Mouse (Mus musculus) cerebellum, adult 11 months (tissue): ENCODE measurements at regions not wholly inside any gene's neighbourhood (a gene's known extent, or its start where the extent isn't known, plus 50 kb on each side); places are given as distances from the start of the nearest gene placed in this dataset.

Source experiments
- DNase-seq: peaks from one replicate; pipeline ENCODE4 v3.0.0; 2022

DNA sequence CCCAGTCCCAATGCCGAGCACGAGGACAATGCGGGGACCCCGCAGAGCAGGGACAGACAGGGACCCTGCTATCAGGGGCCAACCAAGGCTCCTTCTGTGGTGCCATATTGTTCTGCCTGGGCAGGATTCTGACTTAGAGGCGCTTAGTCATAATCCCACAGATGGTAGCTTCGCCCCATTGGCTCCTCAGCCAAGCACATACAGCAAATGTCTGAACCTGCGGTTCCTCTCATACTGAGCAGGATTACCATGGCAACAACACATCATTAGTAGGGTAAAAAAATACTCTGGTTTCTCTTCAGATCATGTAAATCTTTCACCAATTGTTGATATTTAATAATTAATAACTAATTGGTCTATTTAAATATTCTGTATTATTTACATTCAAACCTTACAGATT lies 2140.3 kb upstream of the Cdh20 start:
- DNase-seq, result peak; percentile 88

DNA sequence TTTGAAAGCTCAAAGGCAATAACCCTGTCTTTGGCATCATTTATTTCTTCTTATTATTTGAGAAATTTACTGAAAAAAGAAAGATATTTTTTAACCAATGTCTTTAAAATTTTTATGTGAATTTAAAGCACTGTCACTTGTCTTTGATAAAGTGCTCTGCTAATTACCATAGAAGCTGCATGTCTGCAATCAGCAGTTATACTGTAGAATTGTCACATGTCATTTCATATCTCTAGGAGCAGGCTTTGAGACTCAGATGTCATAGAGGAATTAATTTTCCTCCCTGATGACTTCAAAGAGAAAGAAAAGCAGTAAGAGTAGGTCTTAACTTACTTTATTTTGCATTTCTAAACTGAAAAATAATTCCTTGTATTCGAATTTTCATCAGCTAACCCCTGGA lies 2123.9 kb upstream of the Cdh20 start:
- no peak for DNase-seq

GRCm38 (mm10) chr1:102687367-102688070 lies 2080.8 kb upstream of the Cdh20 start:
- no peak for DNase-seq

DNA sequence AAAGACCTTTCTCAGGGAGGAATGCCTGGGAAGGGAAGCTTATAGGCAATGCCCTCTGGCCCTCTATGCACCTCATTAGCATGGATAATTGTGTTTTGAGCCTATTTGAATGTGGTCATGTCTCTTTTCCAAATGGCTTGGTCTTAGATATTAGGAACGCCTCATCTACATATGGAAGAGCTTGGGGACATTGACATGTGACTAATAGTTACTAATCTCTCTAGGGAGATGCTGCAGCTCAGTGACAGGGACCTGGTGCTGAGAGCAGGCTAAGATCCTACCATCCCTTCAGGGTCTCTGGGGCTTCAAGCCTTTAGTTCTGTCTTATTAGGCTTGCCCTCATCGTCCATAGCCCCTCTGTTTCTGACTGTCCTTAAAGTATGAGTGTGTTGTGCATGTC lies 2051.9 kb upstream of the Cdh20 start:
- no peak for DNase-seq

- DNase-seq, result no peak
These were observed 2034.3 kb upstream of the Cdh20 start for GRCm38 (mm10) chr1:102733991-102734390.

DNA sequence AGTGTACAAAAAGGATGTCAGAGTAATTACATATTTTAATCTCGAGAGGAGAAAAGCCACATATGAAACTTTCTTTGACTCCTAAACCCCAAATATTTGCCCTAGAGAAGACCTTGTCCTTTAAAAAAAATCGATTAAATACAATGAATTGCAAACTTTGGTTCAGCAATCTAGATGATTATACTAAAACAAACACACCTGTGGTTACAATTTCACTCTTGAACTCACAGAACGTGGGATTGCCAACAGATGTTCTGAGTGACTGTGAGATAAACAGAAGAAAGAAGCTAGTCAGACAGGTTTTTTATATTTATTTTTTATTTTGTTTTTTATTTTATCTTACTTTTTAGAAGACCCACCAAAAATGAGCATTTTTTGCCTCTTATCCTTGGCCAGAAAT lies 2032.9 kb upstream of the Cdh20 start:
- no peak for DNase-seq

GRCm38 (mm10) chr1:102757941-102758340 lies 2010.4 kb upstream of the Cdh20 start:
- DNase-seq, result no peak
